Mouse (Mus musculus): Measurements from ENCODE around the gene Naa38.

Gene Naa38

GRCm38 (mm10) chr11:69400083-69400850 is 5.0 kb downstream of the Naa38 start:
- DNase-seq (ENCODE audit: low spot score), result peak; percentile 18

GRCm38 (mm10) chr11:69401210-69401637 is 5.9 kb downstream of the Naa38 start:
- peak; percentile 94 for DNase-seq (ENCODE audit: low spot score)

GRCm38 (mm10) chr11:69401987-69402386 is 6.7 kb downstream of the Naa38 start:
- DNase-seq (ENCODE audit: low spot score), result no peak

DNA sequence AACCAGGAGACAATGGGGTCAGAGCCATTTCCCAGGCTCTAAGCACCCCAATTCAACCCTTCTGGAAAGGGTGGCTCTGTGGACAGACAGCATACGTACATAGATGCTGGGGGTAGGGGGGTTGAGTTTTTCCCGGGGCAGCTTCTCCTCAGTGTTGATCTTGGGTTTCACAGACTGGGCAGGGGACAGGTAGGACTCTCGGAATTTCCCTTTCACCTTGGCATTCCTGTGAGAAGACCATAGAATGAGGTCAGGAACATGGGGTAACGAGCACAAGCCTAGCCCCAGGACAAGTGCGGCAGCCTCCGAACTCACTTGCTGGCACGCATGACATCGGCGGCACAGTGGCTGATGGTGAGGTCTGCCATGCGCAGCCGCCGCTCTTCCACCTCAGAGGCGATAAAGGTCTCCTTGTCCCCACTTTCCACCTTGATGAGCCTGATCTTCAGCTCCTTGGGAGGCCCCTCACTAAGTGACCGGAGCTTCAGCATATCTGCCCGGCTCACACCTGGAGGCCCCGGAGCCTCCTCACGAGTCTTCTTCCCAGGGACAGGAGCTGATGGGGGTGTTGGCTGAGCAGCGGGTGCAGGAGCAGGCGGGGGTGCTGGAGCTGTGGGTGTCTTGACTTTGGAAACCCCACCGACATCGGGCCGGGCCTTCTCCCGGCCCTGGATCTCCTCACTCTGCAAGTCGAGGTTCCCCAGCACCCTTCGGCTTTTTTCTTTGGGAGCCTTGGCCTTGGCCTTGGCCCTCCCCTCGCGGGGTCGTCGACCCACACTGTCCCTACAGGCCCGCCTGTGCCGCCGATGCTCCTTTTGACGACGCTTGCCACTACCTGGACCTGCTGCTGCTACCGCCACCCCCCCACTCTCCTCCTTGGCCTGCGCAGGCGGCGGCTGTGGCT is 8.7 kb downstream of the Naa38 start:
- no peak for DNase-seq (ENCODE audit: low spot score)

DNA sequence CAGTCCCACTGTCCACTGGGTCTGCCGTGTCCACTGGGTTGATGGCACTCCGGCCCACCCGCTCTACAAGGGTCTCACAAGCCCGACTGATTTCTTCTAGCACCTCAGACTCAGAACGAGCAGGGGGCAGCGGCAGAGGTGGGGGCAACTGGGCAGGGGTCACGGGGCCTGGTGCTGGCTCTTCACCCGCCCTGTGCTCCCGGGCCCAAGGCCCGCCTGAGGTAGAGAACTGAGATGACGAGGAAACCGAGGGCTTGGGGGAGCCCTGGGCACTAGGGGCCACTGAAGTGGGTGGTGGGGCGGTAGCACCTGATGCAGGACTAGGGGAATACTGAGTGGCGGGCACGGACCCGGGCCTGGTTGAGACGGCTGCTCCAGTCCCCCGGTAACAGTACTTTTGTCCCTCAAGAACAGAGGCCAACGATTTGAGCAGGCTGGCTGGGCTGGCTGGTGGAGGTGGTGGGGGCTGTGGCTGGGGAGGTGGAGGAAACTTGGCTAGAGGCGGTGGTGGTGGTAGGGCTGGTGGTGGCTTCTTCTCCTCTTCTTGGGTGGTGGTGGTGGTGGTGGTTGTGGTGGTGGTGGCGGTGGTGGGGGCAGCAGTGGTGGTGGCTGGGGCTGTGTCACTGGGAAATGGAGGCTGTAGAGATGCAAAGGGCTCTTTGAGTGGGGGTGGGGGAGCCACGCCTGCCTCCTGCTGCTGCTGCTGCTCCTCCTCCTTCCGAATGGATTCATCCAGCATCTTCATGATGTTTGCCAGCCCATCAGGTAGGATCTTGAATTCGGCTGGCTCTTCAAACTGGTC is 9.5 kb downstream of the Naa38 start:
- DNase-seq (ENCODE audit: low spot score), result no peak

GRCm38 (mm10) chr11:69405397-69406200 is 10.3 kb downstream of the Naa38 start:
- DNase-seq (ENCODE audit: low spot score), result no peak

DNA sequence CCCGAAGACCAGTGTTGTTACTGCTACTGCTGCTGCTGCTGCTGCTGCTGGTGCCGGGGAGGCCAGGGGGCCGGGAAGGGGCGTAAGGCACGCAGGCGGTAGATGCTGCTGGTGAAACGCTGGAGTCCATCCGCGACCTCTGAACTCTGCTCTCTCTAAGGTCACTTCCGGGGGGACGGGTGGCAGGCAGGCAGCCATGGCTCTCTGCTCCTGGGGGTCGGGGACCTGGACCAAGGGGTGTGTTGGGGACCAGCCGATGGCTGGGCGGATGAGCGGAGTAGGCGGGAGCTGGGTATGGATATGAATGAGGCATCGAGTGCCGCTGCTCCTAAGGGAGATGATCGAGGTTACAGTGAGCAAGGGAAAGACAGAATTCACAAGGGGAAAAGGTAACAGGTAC is 11.0 kb downstream of the Naa38 start:
- no peak for DNase-seq (ENCODE audit: low spot score)

- DNase-seq (ENCODE audit: low spot score), result no peak
Observed at GRCm38 (mm10) chr11:69406867-69407723, 11.8 kb downstream of the Naa38 start.

GRCm38 (mm10) chr11:69407724-69408004 is 12.4 kb downstream of the Naa38 start:
- no peak for DNase-seq (ENCODE audit: low spot score)

GRCm38 (mm10) chr11:69408541-69409377 is 13.5 kb downstream of the Naa38 start:
- DNase-seq (ENCODE audit: low spot score), result peak; percentile 94

DNA sequence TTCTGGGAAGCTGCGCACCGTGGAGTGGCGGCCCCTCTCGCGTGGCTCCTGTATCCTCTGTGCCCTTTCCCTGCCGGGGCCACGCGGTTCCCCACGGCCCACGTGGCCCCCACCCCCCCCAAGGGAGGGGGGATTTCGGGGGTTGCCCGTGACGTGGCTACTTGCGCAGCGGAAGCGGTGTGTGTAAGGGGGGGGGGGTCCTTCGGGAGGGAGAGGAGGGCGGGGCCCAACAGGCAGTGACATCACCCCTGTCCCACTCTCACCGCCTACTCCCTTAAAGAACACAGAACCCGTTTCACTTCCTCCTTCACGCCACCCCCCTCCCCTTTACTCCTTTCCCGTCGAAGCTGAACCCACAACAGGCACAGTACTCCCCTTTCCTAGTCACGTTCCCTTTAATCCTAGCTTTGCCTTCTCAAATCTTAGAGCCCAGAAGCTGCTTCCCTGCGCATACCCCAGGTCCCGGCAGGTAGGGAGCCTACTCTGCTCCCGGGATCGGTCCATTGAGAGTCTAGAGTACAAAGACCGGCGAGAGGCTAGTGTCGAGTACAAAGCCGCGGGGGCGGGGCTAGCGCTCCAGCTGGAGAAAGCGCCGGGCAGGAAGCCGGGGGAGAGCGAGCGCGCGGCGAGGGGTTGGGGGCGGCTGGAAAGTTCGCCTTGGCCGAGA is 14.2 kb downstream of the Naa38 start:
- peak; percentile 92 for DNase-seq (ENCODE audit: low spot score)

DNA sequence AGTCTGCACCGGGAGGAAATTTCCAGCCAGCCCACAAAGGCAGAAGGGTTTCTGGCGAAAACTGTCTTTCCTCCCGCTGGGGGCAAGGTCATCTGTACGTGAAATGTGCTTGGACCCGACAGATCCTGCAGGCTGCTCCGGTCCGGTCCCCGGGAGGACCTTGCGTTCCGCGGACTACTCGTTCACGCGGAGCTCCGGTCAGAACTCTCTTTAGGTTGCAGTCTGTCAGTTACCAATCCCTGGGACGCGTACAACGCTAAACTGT is 14.7 kb downstream of the Naa38 start:
- DNase-seq (ENCODE audit: low spot score), result no peak

- peak; percentile 49 for DNase-seq (ENCODE audit: low spot score)
Observed at GRCm38 (mm10) chr11:69410310-69411072, 15.2 kb downstream of the Naa38 start.

GRCm38 (mm10) chr11:69411073-69411535 is 15.8 kb downstream of the Naa38 start:
- peak; percentile 100 for DNase-seq (ENCODE audit: low spot score)

DNA sequence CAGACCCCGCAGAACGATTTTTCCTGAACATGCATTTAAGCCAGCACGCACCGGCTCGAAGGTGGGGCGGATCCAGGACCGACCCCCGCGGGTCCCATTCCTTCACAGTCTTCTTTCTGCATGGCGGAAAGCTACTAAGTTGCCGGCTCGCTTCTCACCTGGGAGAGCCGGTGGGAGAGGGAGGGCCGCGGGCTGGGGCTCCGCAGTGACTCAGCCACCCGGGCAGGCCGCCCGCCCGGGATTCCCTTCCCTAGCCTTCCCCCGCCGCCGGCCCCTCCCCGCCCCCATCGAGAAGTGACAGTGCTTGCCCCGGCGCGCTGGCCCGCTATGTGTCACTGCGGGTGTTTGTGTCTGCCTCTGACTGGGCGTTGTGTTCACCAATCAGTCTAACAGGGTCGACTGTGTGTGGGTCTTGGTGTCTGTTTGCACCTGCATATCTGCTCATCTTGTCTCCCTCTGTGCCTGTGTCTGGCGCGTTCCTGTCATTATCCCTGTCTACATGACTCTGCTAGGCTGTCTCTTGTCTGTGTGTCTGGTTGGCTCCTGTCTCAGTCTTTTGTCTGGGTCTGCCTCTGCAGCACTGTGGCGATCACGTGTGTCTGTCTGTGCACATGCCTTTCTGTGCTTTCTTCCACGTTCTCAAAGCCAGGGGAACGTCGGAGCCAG is 16.4 kb downstream of the Naa38 start:
- peak; percentile 75 for DNase-seq (ENCODE audit: low spot score)

- DNase-seq (ENCODE audit: low spot score), result no peak
Observed at GRCm38 (mm10) chr11:69412548-69412947, 17.3 kb downstream of the Naa38 start.

GRCm38 (mm10) chr11:69413221-69414181 is 18.2 kb downstream of the Naa38 start, which contains the start of gene Kdm6b:
Kdm6b (minus strand) TSS chr11:69413675.
- DNase-seq (ENCODE audit: low spot score), result peak; percentile 78

Data from embryo, embryonic 10.5 days (tissue).